Mouse (Mus musculus) cerebellum, postnatal 4 days (tissue): ENCODE measurements around the gene Rnf115.

Experiments
- DNase-seq, 2 experiments: peaks; one replicate each; pipeline ENCODE4 v3.0.0; 2022; ENCODE audit warnings: low spot score in 2 of 2, mixed read lengths in 1 of 2

Gene Rnf115

DNA sequence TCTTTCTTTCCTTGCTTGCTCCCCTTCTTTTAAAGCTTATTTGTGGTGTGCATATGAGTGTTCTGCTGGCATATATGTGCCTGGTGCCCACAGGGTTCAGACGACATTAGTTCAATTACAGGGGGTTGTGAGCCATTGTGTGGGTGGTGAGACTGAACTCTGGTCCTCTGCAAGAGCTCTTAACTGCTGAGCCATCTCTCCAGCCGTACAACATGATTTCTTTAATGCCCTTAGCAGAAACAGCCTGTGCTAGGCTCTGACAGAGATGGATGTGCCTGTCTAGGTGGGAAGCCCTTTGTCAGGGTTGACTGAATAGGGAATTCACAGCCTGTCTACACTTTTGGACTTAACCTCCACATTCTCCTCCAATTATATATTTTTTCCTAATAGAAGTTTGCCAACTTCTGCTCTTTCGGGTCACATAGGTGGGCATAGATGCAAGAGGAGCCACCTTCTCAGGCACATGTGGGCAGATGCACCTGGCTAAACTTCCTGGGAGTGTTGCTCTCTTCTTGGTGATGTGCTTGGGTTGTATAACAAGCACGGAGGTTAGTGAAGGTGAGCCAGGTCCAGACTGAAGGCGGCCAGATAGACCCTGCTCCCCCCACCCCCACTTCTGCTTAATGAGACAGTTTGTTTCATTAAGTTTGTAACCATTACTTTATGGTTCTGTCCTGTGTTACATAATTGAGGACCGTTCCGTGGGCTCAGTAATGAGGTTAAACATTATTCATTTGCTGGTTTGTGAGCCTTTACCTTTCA is 107.3 kb downstream of the Rnf115 start:
- DNase-seq, result no peak

- no peak for DNase-seq
Measured at GRCm38 (mm10) chr3:96836414-96836813, 109.0 kb downstream of the Rnf115 start.

DNA sequence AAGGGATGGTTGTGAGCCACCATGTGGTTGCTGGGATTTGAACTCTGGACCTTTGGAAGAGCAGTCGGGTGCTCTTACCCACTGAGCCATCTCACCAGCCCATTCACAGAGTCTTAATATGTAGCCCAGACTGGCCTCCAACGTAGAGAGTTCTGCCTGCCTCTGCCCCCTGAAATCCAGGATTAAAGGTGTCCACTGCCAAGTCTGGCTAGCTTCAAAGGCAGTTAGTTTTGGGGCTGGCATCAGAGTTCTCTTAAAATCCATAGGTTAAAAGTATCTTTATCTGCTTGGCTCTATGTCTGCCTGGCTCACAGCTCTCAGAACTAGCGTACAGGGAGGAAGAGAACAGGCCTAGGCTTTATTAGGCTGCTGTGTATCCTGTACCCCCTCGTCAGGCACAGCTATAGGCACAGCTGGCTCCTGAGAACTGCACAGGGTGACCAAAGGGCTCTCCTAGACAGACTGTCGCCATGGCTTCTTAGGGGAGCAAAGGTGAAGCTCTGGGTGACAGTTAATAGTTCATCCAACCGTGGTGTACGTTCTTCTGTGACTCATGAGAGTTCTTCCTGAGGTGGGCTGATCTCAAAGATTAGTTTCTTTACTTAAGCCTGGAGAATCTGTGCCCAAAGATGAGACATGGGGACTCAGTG is 111.7 kb downstream of the Rnf115 start:
- peak in 1 of 2 experiments; percentile 6 for DNase-seq
